Mouse (Mus musculus): ENCODE measurements around the gene Gm42688. TPM values are rescaled to one million over a fixed set of nuclear protein-coding genes. Genes with fewer than 3 reads are reported as not detected.
A peak's percentile ranks its signal among the peaks of the same experiment; 100 is the strongest.

Gm42688 gene
- total RNA-seq (2021), result 4.1 and 5.3 TPM in 2 replicates
- long read RNA-seq, experiment 1, partial matches to known transcripts, result 9 of 12 reads
- long read RNA-seq, experiment 1, other reads (novel, unspliced or antisense), result 3 of 12 reads
- long read RNA-seq, experiment 2, partial matches to known transcripts, result 8 of 13 reads
- long read RNA-seq, experiment 2, other reads (novel, unspliced or antisense), result 5 of 13 reads

DNA sequence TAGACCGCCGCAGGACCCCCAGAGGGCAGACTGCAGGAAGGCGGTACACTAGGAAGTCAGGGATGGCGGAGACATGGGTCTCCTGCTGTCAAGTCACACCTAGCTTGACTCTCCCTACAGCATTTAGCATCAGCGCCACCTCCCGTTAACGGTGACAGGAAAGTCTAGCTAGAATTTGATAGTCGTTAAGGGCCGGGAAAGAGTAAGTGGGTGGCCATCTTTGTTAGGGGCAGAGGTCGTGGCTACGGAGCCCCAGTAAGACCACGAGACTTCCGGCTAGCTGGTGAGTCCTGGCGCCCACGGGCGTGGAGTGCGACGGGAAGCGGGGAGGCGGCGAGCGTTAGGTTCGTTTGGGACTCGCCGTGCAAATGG is at the start of gene Gm42688, which contains the start of gene Ccdc142:
Gene Gm42688, plus strand, starts transcription at position 302 of the 372 bp plus-strand sequence.
Gene Ccdc142, plus strand, starts transcription at position 286 of the 372 bp plus-strand sequence.
- DNase-seq, result peak; percentile 94

- DNase-seq, result peak; percentile 64
These were observed 48.1 kb upstream of the Gm42688 start for GRCm38 (mm10) chr6:83053136-83053960.

DNA sequence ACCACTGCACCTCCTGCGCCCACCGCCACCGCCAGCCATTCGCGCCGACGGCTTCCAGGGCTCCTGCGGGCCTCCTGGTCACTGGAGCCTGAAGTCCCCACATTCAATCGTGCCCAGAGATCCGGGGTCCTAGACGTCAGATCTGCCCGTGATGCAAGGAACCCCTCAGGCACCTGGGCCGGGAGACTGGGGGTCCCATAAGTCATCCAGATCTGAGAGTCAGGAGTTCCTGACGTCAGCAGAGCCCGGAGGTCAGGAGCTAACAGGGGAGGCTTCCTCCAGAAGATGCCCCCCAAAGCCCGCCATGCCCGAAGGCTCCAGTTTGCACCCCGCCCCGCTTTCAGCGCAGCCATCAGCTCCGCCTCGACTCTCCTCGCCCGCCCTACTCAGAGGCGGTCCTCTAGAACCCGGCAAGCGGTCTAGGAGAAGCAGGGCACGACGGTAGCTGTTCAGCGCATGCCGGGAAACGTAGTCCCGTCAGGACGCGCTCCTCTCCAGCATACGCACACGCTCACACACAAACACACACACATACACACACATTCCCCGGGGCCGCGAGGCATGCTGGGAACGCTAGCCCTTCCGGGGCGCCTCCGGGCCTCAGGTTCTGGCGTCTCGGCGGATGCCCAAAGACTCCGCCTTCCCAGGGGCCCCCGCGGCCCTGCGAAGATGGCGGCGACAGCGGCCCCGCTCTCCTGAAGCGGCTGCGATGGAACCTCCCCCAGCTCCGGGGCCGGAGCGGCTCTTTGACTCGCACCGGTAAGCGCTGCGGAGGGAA is 47.2 kb upstream of the Gm42688 start, which contains the start of gene Aup1:
Gene Aup1, plus strand, starts transcription at position 448 of the 778 bp plus-strand sequence.
- DNase-seq, result peak; percentile 98

- no peak for DNase-seq
These were observed 46.5 kb upstream of the Gm42688 start, which contains the start of gene Htra2 for GRCm38 (mm10) chr6:83054871-83055431. Gene Htra2, minus strand, starts transcription at chr6:83055273.

- no peak for DNase-seq
These were observed 43.6 kb upstream of the Gm42688 start, which contains the start of gene Dqx1 for GRCm38 (mm10) chr6:83057790-83058189. Gene Dqx1, plus strand, starts transcription at chr6:83057844.

DNA sequence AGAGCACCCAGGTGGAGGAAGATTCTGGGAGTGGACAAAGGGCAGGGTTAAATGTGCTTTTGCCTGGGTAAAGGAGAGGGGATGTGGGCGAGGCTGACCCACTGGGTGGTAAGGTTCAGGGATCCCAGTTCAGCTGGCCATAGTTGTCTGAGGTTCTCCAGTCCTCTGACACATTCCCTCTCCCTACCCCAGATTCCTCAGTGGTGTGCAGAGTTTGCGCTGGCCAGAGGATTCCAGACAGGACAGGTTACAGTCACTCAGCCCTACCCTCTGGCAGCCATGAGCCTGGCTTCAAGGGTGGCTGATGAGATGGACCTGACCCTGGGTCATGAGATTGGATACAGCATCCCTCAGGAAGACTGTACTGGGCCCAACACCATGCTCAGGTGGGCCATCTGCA is 42.7 kb upstream of the Gm42688 start:
- no peak for DNase-seq

DNA sequence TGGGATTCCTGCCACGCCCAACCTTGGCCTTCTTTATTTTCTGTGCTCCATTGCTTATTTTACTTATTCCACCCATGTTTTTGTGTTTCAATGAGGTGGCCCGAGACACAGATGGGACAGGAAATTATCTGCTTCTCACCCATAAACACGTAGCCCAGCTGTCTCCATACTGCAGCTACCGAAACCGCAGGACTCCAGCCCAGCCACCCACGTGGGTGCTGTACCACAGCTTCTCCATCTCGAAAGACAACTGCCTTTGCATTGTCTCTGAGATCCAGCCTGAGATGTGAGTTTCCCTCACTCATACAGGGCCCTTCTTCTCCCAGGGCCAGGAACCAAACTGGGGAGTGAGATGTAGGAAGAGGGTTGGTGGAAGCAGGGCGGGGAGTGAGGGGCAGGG is 35.4 kb upstream of the Gm42688 start:
- no peak for DNase-seq

- no peak for DNase-seq
These were observed 35.0 kb upstream of the Gm42688 start for GRCm38 (mm10) chr6:83066441-83066840.

- DNase-seq, result no peak
These were observed 33.2 kb upstream of the Gm42688 start for GRCm38 (mm10) chr6:83068221-83068620.

DNA sequence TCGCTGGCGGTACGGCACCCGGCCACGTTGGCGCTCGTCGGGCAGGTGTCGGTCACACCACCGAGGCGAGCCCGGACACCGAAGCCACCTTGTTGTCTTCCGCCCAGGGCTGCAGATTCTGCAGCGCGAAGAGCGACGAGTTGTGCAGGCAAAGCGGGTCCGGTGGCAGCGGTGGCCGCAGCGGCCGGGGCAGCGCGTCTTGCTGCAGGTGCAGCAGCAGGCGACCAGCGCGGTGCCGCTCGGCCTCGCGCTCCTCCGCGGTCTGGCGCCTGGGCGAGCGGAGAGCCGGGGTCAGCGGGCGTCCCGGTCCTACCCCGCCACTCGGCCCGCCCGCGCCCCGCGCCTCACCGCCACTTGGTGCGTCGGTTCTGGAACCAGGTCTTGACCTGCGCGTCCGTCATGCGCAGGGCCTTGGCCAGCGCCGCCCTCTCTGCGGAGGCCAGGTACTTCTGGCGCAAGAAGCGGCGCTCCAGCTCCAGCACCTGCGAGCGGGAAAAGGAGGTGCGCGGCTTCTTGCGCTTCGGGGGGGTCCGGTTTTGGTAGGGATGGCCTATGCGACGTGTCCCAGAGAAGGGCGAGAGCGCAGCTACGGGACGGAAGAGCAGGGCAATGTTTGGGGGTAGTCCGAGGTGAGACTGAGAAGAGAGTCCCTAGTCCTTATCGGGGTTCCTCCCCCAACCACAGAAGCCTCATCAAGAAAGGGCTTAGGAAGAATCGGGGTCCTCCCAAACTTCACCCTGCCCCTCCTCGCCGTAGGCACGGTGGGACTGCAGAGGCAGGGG is 32.5 kb upstream of the Gm42688 start:
- DNase-seq, result no peak

- no peak for DNase-seq
These were observed 31.8 kb upstream of the Gm42688 start for GRCm38 (mm10) chr6:83069488-83070246.

DNA sequence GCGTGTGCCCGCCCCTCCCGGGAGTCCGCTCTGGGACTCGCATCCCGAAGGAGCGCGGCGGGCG is 31.3 kb upstream of the Gm42688 start, which contains the start of gene Tlx2:
Gene Tlx2, minus strand, starts transcription at position 47 of the 64 bp plus-strand sequence.
- DNase-seq, result no peak

- DNase-seq, result peak; percentile 56
These were observed 30.9 kb upstream of the Gm42688 start for GRCm38 (mm10) chr6:83070311-83071219.

DNA sequence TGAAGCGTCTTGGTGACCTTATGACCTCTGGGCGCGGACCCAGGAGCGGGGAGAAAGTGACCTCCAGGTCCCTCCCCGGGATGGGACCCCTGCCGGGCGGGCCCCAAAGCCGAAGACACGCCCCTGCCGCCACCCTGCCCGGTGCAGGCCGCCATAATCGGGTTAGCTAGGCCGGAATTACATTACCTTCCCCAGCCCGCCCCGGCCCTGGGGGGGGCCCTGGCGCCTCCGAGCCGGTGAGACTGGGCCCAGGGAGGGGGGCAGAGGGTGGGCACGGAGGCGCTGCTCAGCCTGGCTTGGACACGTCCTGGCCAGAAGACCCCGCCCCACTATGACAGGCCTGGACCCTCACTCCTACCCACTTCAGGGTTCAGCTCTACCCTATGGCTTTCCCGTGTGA is 30.2 kb upstream of the Gm42688 start:
- peak; percentile 58 for DNase-seq

- no peak for DNase-seq
These were observed 26.4 kb upstream of the Gm42688 start for GRCm38 (mm10) chr6:83074979-83075378.

DNA sequence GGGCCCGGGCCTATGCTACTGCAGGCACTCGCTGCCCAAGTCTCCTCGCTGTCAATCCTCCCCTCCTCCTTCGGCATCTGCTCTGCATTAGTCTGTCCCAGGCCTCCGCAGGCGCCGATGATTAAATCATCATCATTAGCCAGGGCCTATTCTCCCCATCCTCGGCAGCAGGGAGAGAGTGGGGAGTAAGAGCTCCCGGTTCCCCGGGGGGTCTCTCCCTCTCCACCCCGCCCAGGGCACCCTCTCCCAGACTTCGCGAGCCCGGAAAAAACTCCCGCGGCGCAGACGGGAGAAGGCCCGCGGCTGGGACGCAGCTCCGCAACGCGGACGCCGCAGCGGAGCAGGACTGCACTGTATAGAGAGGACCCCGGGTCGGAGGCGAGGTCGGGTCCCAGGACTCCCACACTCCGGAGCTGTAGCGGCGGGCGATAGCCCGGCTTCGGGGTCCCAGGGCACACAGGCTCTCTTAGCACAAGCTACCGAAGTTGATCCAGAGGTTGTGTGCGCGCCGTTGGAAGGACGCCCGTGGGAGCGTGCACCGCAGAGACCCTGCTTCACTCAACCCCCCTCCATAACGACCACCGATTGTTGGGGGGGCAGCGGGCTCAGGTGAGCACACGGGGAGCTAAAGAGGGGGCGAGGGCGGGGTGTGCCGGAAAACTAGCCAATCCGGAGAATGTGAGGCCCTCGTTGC is 23.6 kb upstream of the Gm42688 start, which contains the start of gene Pcgf1:
Gene Pcgf1, plus strand, starts transcription at position 240 of the 694 bp plus-strand sequence.
- peak; percentile 74 for DNase-seq

GRCm38 (mm10) chr6:83078324-83078858 is 23.0 kb upstream of the Gm42688 start:
- peak; percentile 99 for DNase-seq

- DNase-seq, result no peak
These were observed 21.2 kb upstream of the Gm42688 start for GRCm38 (mm10) chr6:83080210-83080609.

GRCm38 (mm10) chr6:83083497-83083896 is 17.9 kb upstream of the Gm42688 start:
- DNase-seq, result peak; percentile 56
